Mouse (Mus musculus): ENCODE data around the gene Gng2. TPM values are rescaled to one million over a fixed set of nuclear protein-coding genes. Genes with fewer than 3 reads are reported as not detected.

The Gng2 gene
- 374 and 390 TPM in 2 replicates for polyA plus RNA-seq (2015; fragmentation: Nextera tagmentation; extraction: Ambion mirVana)

DNA sequence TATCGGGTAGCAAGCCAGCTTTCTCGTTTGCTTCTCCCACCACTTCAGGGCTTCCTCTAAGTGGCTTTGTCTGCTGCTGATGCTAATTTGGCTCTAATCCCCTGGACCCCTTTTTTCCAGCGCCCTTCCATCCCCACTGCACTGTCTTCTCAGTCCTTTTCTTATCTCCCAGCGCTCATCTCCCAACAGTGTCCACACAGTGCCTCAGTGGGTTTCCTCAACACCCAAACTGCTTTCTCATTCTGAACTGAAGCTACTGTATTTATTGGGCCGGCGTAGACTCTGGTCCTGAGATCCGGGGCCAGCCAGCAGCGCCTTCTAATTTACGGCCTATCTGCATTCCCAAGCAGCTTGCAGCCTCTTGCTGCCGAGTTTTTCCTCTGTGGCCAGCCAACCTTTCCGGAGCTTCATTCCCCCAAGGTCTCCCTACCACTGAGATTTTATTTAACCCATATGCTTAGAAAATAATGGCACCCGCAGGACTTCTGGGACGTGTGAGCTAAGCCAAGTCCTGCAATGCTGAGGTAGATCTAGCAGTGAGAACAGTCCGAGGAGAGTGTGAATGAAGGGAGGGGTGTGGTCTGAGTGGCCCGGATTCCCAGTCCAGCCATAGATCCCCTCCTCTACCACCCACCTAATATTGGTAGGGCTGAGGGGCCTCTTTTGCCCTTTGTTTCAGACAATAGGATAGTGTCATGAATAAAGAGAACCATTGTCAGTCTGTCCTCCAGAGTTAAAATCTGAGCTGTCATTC is at the start of gene Gng2:
TSS of gene Gng2 (minus strand) at position 357 of the 754 bp plus-strand sequence.
- peaks cover 42% of the 10 kb centered on the region for H3K4me1 ChIP-seq (replicated peaks)
- WGBS, result 8% methylated on average over 15 of the region's 15 CpGs
- peak within 1 kb of the TSS; percentile 61 for H3K4me3 ChIP-seq
- H3K4me2 ChIP-seq, result peak within 1 kb of the TSS; percentile 55
- peak within 1 kb of the TSS; percentile 89 for H3K9ac ChIP-seq
- no peaks in the 10 kb centered on the region for H3K9me3 ChIP-seq
- peak; percentile 52 for ATAC-seq (ENCODE audit: low FRiP score)
- no peaks in the 10 kb centered on the region for H3K36me3 ChIP-seq
- peak within 1 kb of the TSS; percentile 96 for H3K27ac ChIP-seq
- H3K27me3 ChIP-seq, result no peaks in the 10 kb centered on the region

DNA sequence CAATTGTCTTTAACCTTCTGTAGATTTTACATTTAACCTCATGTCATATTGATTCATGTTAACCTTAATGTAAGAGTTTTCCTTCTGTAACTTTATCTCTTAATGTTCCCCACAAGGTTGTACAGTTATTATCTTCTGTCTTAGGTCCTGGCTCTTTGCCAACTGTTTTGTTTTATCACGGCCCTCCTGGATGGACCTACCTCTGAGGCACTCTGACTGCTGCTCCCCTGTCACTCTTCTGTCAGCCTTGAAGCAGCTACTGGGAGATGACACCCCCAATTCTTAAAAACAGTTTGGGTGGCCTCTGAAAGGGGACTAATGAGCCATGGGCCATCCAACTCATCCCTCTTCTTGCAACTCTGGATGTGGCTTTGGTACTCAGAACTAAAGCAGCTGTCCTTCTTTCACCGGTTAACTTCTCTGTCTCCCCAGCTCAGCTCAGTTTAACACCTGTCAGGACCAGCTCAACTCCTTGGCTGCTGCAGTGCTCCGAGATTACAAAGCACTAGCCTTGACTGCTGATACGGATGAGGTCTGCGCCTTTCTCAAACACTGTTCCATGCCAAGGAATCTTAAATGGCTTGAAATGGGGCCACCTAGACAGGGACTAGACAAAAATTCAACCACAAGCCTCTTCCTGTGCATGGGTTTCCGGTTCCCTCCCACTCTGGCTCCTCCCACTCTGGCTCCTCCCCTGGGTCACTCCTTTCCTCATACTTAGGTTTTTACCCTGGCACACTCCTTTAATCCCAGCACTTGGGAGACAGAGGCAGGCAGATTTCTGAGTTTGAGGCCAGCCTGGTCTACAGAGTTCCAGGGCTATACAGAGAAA is 47.7 kb upstream of the Gng2 start:
- H3K9ac ChIP-seq, result no peak overlapping the region
- no peaks in the 10 kb centered on the region for H3K9me3 ChIP-seq
- H3K36me3 ChIP-seq, result no peaks in the 10 kb centered on the region
- no peaks in the 10 kb centered on the region for H3K27me3 ChIP-seq
- H3K4me1 ChIP-seq (replicated peaks), result no peaks in the 10 kb centered on the region
- no peak overlapping the region for H3K4me2 ChIP-seq
- no peak overlapping the region for H3K4me3 ChIP-seq
- no peak overlapping the region for H3K27ac ChIP-seq
- ATAC-seq (ENCODE audit: low FRiP score), result no peak
- 69% methylated on average over 6 of the region's 6 CpGs for WGBS

DNA sequence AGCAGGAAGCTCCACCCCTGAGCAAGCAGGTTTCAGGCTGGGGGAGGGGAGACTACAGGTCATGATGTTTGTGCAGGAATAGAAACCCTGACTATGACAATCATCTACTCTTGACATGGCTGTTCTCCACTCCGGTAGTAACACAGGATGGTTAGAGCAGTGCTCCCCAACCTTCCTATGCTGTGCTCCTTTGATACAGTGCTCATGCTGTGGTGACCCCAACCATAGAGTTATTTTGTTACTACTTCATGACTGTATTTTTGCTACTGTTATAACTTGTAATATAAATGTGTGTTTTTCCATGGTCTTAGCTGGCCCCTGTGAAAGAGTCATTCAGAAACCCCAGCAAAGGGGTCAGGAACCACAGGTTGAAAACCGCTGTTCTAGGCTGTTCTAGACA is 46.5 kb upstream of the Gng2 start:
- no peak for ATAC-seq (ENCODE audit: low FRiP score)
- 93% methylated on average over 2 of the region's 2 CpGs for WGBS
- no peak overlapping the region for H3K4me3 ChIP-seq

DNA sequence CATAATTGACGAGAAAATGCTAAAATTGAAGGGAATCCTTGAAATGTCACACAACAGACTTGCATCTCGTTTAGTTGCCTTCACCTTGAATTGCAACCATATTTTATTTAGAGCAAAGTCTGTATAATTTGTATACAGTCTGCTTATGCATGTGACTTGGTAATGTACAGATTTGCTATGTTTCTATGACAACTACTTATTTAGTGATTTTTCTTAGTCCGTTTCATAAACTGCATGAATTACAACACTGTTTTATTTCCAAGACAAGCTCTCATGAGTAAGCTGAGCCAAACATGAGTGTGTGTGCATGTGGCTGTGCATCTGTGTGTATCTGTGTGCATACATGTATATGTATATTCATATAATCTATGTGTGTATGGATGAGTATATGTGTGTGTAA is 42.1 kb upstream of the Gng2 start:
- Histone ChIP-seq H3K9ac (no peak overlapping the region), H3K4me1 (replicated peaks) (no peaks in the 10 kb centered on the region), H3K4me3 (no peak overlapping the region), H3K9me3 (no peaks in the 10 kb centered on the region), H3K27ac (no peak overlapping the region), H3K27me3 (no peaks in the 10 kb centered on the region), H3K4me2 (no peak overlapping the region), H3K36me3 (no peaks in the 10 kb centered on the region)
- 82% methylated on average over 3 of the region's 3 CpGs for WGBS
- ATAC-seq (ENCODE audit: low FRiP score), result no peak

More for the DNA sequence above, 46.5 kb upstream of the Gng2 start:
- no peak overlapping the region for H3K9ac ChIP-seq
- H3K4me2 ChIP-seq, result no peak overlapping the region
- no peaks in the 10 kb centered on the region for H3K36me3 ChIP-seq
- H3K9me3 ChIP-seq, result no peaks in the 10 kb centered on the region
- H3K27ac ChIP-seq, result no peak overlapping the region
- H3K27me3 ChIP-seq, result no peaks in the 10 kb centered on the region
- H3K4me1 ChIP-seq (replicated peaks), result no peaks in the 10 kb centered on the region

DNA sequence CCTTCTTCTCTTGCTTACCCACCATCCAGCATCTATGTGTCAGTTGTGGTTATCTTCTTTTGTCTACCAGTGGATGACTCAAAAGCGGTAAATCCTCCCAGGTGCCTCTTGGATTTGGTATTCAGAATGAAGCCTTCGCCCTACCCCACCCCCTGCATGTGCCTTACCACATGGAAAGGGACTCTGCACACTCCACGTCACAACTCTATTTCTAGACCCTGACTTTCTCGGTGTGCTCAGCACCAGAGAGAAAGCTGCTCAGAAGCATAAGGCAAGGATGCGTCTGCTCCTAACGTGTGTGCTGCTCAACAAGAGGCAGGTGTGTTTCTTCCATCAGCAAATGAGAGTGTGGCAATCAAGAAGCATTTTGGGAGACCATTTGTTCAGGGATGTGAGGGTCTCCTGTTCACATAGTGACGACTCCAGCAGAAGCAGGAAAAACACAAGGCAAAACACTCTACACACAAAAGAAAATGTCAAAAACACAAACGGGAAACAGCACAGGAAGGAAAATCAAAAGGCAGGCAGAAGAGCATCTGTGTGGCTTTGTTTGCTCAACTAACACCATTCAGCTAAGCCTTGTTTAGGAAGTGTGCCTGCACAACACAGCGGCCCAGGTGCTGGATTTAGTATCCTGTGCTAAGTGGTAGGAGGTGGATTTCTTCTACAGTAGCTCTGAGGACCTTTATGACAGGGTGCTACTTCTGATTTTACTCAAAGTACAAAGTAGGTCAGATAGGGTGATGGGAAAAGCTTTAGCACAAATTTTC is 35.3 kb upstream of the Gng2 start:
- WGBS, result 83% methylated on average over 9 of the region's 9 CpGs
- Histone ChIP-seq H3K36me3 (no peaks in the 10 kb centered on the region), H3K4me2 (no peak overlapping the region)

DNA sequence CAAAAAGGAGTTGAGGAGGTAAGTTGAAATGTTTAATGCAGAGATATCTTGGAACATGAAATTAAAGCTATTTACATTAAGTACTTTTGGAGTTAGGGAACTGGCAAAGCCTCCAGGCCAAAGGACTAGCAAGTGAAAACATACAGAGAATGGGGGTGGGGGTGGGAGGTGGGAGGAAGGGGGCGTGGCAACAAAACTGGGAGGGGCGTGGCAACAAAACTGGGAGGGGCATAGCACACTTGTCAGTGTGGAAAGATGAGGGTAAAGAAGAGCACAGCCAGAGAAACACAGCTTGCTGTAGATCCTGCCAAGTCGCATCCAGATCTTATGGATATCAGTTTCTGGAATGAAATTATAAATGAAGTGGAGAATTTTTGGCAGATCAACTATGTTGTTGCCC is 30.0 kb upstream of the Gng2 start:
- no peaks in the 10 kb centered on the region for H3K27me3 ChIP-seq
- H3K4me2 ChIP-seq, result no peak overlapping the region
- no peaks in the 10 kb centered on the region for H3K9me3 ChIP-seq
- H3K27ac ChIP-seq, result no peak overlapping the region
- no peak overlapping the region for H3K9ac ChIP-seq
- 77% methylated on average over 3 of the region's 3 CpGs for WGBS
- no peak for ATAC-seq (ENCODE audit: low FRiP score)
- 0 out of 2 replicates have a peak, but pooled peaks cover 3% of the 10 kb centered on the region for H3K4me1 ChIP-seq (replicated peaks)
- H3K36me3 ChIP-seq, result no peaks in the 10 kb centered on the region
- H3K4me3 ChIP-seq, result no peak overlapping the region

More for the DNA sequence above, 35.3 kb upstream of the Gng2 start:
- no peak for ATAC-seq (ENCODE audit: low FRiP score)
- Histone ChIP-seq H3K27me3 (no peaks in the 10 kb centered on the region), H3K9ac (no peak overlapping the region), H3K4me1 (replicated peaks) (no peaks in the 10 kb centered on the region), H3K9me3 (no peaks in the 10 kb centered on the region), H3K4me3 (no peak overlapping the region), H3K27ac (no peak overlapping the region)

DNA sequence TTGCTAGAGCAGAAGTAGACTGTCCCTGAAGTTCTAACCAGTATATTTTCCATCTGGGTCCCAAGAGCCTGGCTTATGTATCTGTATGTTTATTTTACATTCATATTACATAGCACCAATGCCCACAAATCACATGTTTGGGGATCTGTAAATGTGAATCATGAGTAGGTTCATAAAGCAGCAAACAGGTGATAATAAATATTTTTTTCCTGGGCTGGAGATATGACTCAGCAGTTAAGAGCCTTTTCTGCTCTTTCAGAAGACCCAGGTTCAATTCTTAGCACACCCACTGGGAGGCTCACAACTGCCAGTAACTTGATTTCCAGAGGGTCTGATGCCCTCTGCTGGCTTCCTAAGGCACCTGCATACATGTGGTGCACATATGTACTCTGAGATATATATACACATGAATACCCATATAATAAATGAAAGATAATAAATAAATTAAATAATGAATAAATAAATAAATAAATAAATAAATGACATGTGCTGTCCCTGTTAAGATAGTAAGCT is 27.4 kb upstream of the Gng2 start:
- Histone ChIP-seq H3K9ac (no peak overlapping the region), H3K4me2 (no peak overlapping the region), H3K4me1 (replicated peaks) (0 out of 2 replicates have a peak, but pooled peaks cover 3% of the 10 kb centered on the region), H3K27me3 (no peaks in the 10 kb centered on the region), H3K36me3 (no peaks in the 10 kb centered on the region), H3K27ac (no peak overlapping the region), H3K9me3 (no peaks in the 10 kb centered on the region), H3K4me3 (no peak overlapping the region)
- no peak for ATAC-seq (ENCODE audit: low FRiP score)

DNA sequence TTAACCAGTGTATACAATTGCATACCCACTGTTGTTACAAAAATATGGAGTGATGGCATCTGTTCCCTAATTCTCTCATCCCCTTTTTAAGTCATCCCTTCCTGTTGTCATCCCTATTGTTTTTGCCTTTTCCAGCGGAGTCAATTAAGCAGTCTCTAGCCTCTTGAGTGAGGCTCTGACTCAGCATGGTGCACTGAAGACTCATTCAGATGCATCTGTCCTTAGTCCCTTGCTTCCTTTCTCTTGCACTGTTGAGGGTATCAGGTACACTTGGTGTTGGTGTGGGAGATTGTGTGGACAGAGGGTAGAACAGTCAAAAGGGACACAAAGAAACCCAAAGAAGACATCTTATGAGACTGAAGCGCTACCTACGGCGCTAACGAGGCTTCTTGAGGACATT is 19.4 kb upstream of the Gng2 start:
- Histone ChIP-seq H3K27me3 (no peaks in the 10 kb centered on the region), H3K36me3 (no peaks in the 10 kb centered on the region), H3K4me1 (replicated peaks) (peaks cover 2% of the 10 kb centered on the region), H3K4me2 (no peak overlapping the region), H3K9ac (no peak overlapping the region), H3K27ac (no peak overlapping the region), H3K4me3 (no peak overlapping the region), H3K9me3 (no peaks in the 10 kb centered on the region)
- 67% methylated on average over 5 of the region's 5 CpGs for WGBS
- ATAC-seq (ENCODE audit: low FRiP score), result no peak

DNA sequence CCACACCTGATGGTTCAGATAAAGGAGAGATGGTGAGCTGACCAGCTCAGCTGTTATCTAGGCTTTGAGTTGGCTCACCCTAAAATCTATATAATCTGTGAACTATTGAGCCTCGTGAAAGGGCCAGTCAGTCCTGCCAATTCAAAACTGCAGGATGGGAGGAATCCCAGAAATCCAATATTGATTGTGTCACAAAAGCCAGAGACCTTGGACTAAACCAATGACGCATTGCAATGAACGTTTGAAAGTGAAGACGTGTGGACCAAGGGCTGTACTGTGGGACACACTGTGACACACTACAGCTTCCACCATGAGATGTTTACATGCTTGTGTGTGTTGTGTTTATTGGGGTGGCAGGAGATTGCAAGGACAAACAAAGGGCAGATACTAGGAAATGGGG is 18.5 kb upstream of the Gng2 start:
- Histone ChIP-seq H3K9ac (no peak overlapping the region), H3K27me3 (no peaks in the 10 kb centered on the region), H3K4me2 (no peak overlapping the region), H3K27ac (no peak overlapping the region), H3K4me3 (no peak overlapping the region), H3K4me1 (replicated peaks) (peaks cover 8% of the 10 kb centered on the region), H3K36me3 (no peaks in the 10 kb centered on the region), H3K9me3 (no peaks in the 10 kb centered on the region)
- ATAC-seq (ENCODE audit: low FRiP score), result no peak
- 86% methylated on average over 4 of the region's 4 CpGs for WGBS

DNA sequence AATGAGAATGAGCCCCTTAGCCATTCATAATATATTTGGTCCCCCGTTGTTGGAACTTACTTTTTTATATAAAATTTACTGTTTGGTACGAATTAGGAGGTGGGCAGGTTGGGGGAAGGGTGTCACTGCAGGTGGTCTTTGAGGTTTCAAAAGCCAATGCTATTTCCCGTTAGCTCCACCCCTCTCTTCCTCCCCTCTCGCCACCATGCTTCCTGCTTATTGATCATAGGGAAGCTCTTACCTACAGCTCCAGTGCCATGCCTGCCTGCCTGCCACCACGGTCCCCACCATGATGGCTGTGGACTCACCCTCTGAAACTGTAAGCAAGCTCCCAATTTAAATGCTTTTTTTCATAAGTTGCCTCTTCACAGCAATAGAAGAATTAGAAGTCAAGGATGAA is 16.6 kb upstream of the Gng2 start:
- H3K4me1 ChIP-seq (replicated peaks), result peaks cover 8% of the 10 kb centered on the region
- H3K27me3 ChIP-seq, result no peaks in the 10 kb centered on the region
- H3K9ac ChIP-seq, result no peak overlapping the region
- H3K27ac ChIP-seq, result no peak overlapping the region
- no peak overlapping the region for H3K4me2 ChIP-seq
- H3K4me3 ChIP-seq, result no peak overlapping the region
- WGBS, result 70% methylated on average over 5 of the region's 5 CpGs
- H3K9me3 ChIP-seq, result no peaks in the 10 kb centered on the region
- no peak for ATAC-seq (ENCODE audit: low FRiP score)
- H3K36me3 ChIP-seq, result no peaks in the 10 kb centered on the region

DNA sequence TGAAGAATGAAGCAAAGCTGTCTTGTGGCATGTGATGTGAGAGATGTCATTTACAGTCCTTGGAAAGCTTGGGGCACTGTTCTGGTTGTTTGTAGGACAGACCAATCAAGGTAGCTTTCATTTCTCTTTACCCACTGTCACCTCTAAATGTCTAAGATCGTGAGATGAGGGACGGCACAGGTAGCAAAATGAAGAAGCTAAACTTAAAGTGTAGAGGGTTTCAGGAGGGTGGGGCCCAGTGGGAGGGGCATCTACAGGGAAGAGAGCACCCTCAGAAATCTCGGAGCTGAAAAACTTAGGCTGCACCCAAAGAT is 16.1 kb upstream of the Gng2 start:
- Histone ChIP-seq H3K9me3 (no peaks in the 10 kb centered on the region), H3K4me3 (no peak overlapping the region), H3K36me3 (no peaks in the 10 kb centered on the region), H3K27ac (no peak overlapping the region), H3K9ac (no peak overlapping the region), H3K4me2 (no peak overlapping the region), H3K4me1 (replicated peaks) (peaks cover 8% of the 10 kb centered on the region), H3K27me3 (no peaks in the 10 kb centered on the region)
- ATAC-seq (ENCODE audit: low FRiP score), result no peak
- WGBS, result 85% methylated on average over 3 of the region's 3 CpGs

DNA sequence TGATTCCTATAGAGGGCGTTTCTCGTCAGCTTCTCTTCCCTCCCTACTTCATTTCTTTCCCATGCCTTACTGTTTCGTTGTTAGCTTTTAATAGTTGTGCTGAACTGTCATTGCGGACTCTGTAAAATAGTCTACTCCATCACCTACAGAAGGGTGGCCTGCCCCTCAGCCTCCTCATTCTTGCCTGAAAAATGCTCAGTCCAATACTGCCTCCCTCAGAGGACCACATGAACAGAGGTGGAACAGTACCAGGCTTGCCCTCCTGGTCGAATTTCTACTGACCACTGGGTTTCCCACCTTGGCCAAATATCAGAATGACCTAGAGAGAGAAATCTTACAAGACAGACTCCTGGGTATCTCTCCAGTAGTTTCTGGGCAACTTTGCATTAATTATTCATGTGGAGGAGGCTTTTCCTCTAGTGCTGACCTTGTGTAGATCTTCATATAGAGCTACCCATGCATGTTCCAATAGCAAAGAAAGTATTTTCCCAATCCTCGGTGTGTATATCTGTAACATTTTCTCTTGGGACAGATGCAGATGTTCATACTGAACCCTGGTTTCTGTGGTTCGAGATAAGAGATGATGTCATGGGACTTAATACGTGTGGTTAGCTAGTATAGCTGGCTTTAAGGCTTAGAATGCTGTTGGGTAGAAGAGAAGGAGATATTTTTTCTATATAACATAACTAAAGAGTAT is 15.6 kb upstream of the Gng2 start:
- H3K4me1 ChIP-seq (replicated peaks), result peaks cover 11% of the 10 kb centered on the region
- H3K9ac ChIP-seq, result no peak overlapping the region
- no peak overlapping the region for H3K27ac ChIP-seq
- H3K27me3 ChIP-seq, result no peaks in the 10 kb centered on the region
- H3K4me2 ChIP-seq, result no peak overlapping the region
- no peaks in the 10 kb centered on the region for H3K9me3 ChIP-seq
- no peak overlapping the region for H3K4me3 ChIP-seq
- no peak for ATAC-seq (ENCODE audit: low FRiP score)
- H3K36me3 ChIP-seq, result no peaks in the 10 kb centered on the region
- WGBS, result 93% methylated on average over 8 of the region's 8 CpGs
